Mouse (Mus musculus): Measurements from ENCODE around the gene Tdrd5. TPM values are rescaled to one million over a fixed set of nuclear protein-coding genes. Genes with fewer than 3 reads are reported as not detected.

Gene Tdrd5
- total and polyA plus RNA-seq, 3 experiments = 3.4 to 4.1 TPM; not detected in 1

DNA sequence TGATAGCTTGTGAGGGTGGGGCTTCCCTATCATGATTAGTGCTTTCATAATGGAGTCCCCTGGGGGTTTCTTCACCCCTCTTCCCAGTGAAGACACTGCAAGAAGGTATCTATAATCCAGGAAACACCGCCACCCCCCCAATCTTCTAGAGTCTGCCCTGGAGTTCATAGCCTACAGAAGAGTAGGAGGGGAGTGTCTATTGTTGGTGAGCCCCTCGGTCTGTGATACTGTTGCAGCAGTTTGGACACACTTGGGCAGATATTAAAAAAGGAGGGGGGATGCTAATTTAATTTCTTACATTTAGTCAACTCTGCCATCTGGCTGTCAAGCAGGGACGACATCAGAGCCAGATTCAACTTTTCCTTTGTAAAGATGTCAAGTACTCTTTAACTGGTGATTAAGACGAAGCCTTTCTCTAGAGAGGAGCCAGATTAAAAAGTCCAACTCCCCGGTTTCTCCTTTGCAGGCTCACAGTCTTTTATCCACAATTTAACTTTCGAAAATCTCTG, 91.6 kb downstream of the Tdrd5 start:
- H3K9me3 ChIP-seq (replicated peaks; ENCODE audit: insufficient read depth, low read length) = no peaks in the 10 kb centered on the region
- H3K4me3 ChIP-seq (ENCODE audit: control insufficient read depth in 1 of 2, insufficient read depth in 1 of 2, low read depth in 2 of 2, low read length in 2 of 2) = no peak overlapping the region
- no peak overlapping the region for H3K27ac ChIP-seq (ENCODE audit: control insufficient read depth, low read depth, low read length)
- no peaks in the 10 kb centered on the region for H3K79me2 ChIP-seq (ENCODE audit: control insufficient read depth, insufficient read depth, low read length, poor library complexity)
- peaks cover 0 to 2% of the 10 kb centered on the region in 2 experiments; a peak in 1 of 4 replicates for H3K27me3 ChIP-seq (ENCODE audit: control insufficient read depth in 1 of 2, insufficient read depth in 2 of 2, low read length in 2 of 2)
- H3K9ac ChIP-seq (ENCODE audit: control insufficient read depth, low read depth, low read length, poor library complexity, severe bottlenecking) = no peak overlapping the region
- DNase-seq (ENCODE audit: low read depth, low spot score) = no peak
- peaks cover 0 to 9% of the 10 kb centered on the region in 2 experiments; a peak in 2 of 4 replicates for H3K36me3 ChIP-seq (ENCODE audit: control insufficient read depth in 1 of 2, insufficient read depth in 2 of 2, low read length in 2 of 2)
- peaks cover 0 to 13% of the 10 kb centered on the region in 2 experiments; a peak in 2 of 4 replicates for H3K4me1 ChIP-seq (ENCODE audit: control insufficient read depth in 1 of 2, insufficient read depth in 2 of 2, low read length in 2 of 2)
- TF ChIP-seq EP300 (IDR thresholded peaks at IDR 0.05; ENCODE audit: low read depth in 1 of 2, low read length in 2 of 2) (no peak), KAT2A (conservative IDR thresholded peaks at IDR 0.05; ENCODE audit: low read depth, low read length) (no peak), ELF1 (IDR thresholded peaks at IDR 0.05; ENCODE audit: low read depth, low read length) (no peak), RAD21 (IDR thresholded peaks at IDR 0.05; ENCODE audit: low read depth, low read length) (no peak), SIN3A (IDR thresholded peaks at IDR 0.05; ENCODE audit: low read length) (no peak), ZMIZ1 (IDR thresholded peaks at IDR 0.05; ENCODE audit: low read depth, low read length) (no peak), BHLHE40 (IDR thresholded peaks at IDR 0.05; ENCODE audit: borderline replicate concordance, low read depth, low read length) (no peak), MYC (IDR thresholded peaks at IDR 0.05; ENCODE audit: low read depth, low read length) (no peak), TBP (IDR thresholded peaks at IDR 0.05; ENCODE audit: low read depth, low read length) (no peak), POLR2AphosphoS5 (IDR thresholded peaks at IDR 0.05; ENCODE audit: borderline replicate concordance, low read depth, low read length) (no peak), HCFC1 (IDR thresholded peaks at IDR 0.05; ENCODE audit: low read depth, low read length) (no peak), NELFE (IDR thresholded peaks at IDR 0.05; ENCODE audit: low read depth, low read length) (no peak), ZKSCAN1 (IDR thresholded peaks at IDR 0.05; ENCODE audit: low read depth, low read length) (no peak), POLR2AphosphoS2 (IDR thresholded peaks at IDR 0.05; ENCODE audit: low read length) (no peak)

Other genes starting within 250 kb of the Tdrd5 start
- gene Fam163a, start 98.6 kb downstream of the Tdrd5 start, total RNA-seq (2012; rRNA removed) = not detected in 2 replicates
- not detected for gene Fam163a, start 98.6 kb downstream of the Tdrd5 start, polyA plus RNA-seq (2012; ENCODE audit: insufficient read depth in 1 of 2, insufficient read length in 2 of 2, low read depth in 1 of 2, low replicate concordance in 2 of 2, missing spikeins in 1 of 2)
- not detected in 2 replicates for gene Nphs2, start 7.1 kb upstream of the Tdrd5 start, total RNA-seq (2012; rRNA removed)
- not detected for gene Nphs2, start 7.1 kb upstream of the Tdrd5 start, polyA plus RNA-seq (2012; ENCODE audit: insufficient read depth in 1 of 2, insufficient read length in 2 of 2, low read depth in 1 of 2, low replicate concordance in 2 of 2, missing spikeins in 1 of 2)
- gene Gm2000, start 62.4 kb upstream of the Tdrd5 start, total RNA-seq (2012; rRNA removed) = 459 and 615 TPM in 2 replicates
- gene Gm2000, start 62.4 kb upstream of the Tdrd5 start, polyA plus RNA-seq (2012; ENCODE audit: insufficient read depth in 1 of 2, insufficient read length in 2 of 2, low read depth in 1 of 2, low replicate concordance in 2 of 2, missing spikeins in 1 of 2) = 1,000 to 10,000 TPM in 1 of 2 experiments, not detected in 1; 2,505 TPM
- gene Axdnd1, start 117.5 kb upstream of the Tdrd5 start, total RNA-seq (2012; rRNA removed) = 0.07 and 0.08 TPM in 2 replicates
- under 1 TPM in 1 of 2 experiments, not detected in 1; 0.29 TPM for gene Axdnd1, start 117.5 kb upstream of the Tdrd5 start, polyA plus RNA-seq (2012; ENCODE audit: insufficient read depth in 1 of 2, insufficient read length in 2 of 2, low read depth in 1 of 2, low replicate concordance in 2 of 2, missing spikeins in 1 of 2)
- gene Soat1, start 170.7 kb upstream of the Tdrd5 start, total RNA-seq (2012; rRNA removed) = 2.7 and 7.7 TPM in 2 replicates
- gene Soat1, start 170.7 kb upstream of the Tdrd5 start, polyA plus RNA-seq (2012; ENCODE audit: insufficient read depth in 1 of 2, insufficient read length in 2 of 2, low read depth in 1 of 2, low replicate concordance in 2 of 2, missing spikeins in 1 of 2) = 10 to 100 TPM in 1 of 2 experiments, not detected in 1; 10.5 TPM
- 12.5 and 15.8 TPM in 2 replicates for gene Gm10031, start 220.3 kb upstream of the Tdrd5 start, total RNA-seq (2012; rRNA removed)
- 10 to 100 TPM in 1 of 2 experiments, not detected in 1; 10.6 TPM for gene Gm10031, start 220.3 kb upstream of the Tdrd5 start, polyA plus RNA-seq (2012; ENCODE audit: insufficient read depth in 1 of 2, insufficient read length in 2 of 2, low read depth in 1 of 2, low replicate concordance in 2 of 2, missing spikeins in 1 of 2)

Data from MEL (cell line).